Mouse (Mus musculus): ENCODE measurements at regions not wholly inside any gene's neighbourhood (a gene's known extent, or its start where the extent isn't known, plus 50 kb on each side); places are given as distances from the start of the nearest gene placed in this dataset.

DNA sequence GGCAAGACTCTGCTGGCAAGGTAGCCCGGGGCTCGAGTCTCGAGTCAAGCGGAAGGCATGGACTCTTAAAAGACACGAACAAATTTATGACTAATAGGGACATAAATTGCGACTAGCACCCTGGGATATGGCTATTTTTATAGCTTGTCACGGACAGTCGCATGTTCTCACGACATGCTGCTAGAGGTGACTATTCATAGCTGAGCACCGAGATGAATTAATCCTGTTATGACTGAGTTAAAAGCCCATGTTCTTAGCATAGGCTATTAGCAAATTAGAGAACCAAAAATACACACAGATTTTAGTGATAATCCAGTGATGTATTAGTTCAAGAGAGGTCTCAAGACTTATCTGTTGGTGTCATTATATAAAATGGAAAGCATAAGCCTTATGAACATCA lies 539.2 kb downstream of the Gm19410 start:
- H3K36me3 ChIP-seq = no peaks in the 10 kb centered on the region

DNA sequence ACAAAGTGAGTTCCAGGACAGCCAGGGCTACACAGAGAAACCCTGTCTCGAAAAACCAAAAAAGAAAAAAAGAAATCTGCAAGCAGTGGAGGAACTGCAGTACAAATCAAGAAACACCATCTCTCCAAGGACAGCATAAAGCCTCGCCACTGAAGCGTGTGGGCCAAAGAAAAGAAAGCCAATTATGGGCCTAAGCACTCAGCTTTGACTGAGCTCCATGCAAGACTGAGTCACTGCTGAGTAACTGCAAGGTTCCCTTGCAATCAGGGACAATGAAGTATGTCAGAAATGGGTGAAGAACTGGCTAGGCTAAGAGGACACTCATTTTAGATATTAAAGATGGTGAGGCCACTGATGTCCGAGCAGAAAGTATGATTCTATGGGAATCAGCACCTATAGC lies 540.7 kb downstream of the Gm19410 start:
- Histone ChIP-seq H3K27ac (no peak overlapping the region), H3K9ac (no peak overlapping the region), H3K27me3 (no peaks in the 10 kb centered on the region), H3K36me3 (no peaks in the 10 kb centered on the region), H3K9me3 (replicated peaks) (no peaks in the 10 kb centered on the region), H3K4me1 (replicated peaks) (no peaks in the 10 kb centered on the region), H3K4me3 (replicated peaks) (no peak overlapping the region), H3K4me2 (no peak overlapping the region)
- 55% methylated on average over 4 of the region's 4 CpGs for WGBS (ENCODE audit: insufficient replicate concordance)
- DNase-seq (no peak), ATAC-seq (ENCODE audit: low read depth) (no peak)

More for the DNA sequence above, 539.2 kb downstream of the Gm19410 start:
- DNase-seq (no peak), ATAC-seq (ENCODE audit: low read depth) (no peak)
- H3K4me2 ChIP-seq = no peak overlapping the region
- H3K27me3 ChIP-seq = no peaks in the 10 kb centered on the region
- H3K4me3 ChIP-seq (replicated peaks) = no peak overlapping the region
- no peaks in the 10 kb centered on the region for H3K4me1 ChIP-seq (replicated peaks)
- no peak overlapping the region for H3K27ac ChIP-seq
- 86% methylated on average over 10 of the region's 10 CpGs for WGBS (ENCODE audit: insufficient replicate concordance)
- H3K9me3 ChIP-seq (replicated peaks) = no peaks in the 10 kb centered on the region
- no peak overlapping the region for H3K9ac ChIP-seq

DNA sequence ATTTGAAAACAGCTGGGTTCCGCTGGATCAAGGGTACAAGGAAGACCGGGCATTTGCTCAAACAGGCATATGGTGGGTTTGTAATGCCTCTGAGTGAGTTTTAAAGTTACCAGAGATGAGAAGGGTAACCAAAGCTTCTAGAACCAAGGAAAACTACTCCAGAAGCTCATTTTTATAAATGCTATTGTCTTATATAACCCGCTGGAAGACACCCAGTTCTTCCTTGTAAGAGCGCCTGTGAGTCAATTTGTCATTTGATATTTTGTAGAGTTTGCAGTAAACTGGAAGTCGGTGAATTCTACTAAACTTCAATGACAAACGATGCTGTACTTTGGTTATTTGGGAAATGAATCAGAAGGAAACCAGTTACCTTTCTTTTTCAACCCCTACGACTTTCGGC lies 541.9 kb downstream of the Gm19410 start:
- WGBS (ENCODE audit: insufficient replicate concordance) = 74% methylated on average over 8 of the region's 8 CpGs
- Histone ChIP-seq H3K27ac (no peak overlapping the region), H3K36me3 (no peaks in the 10 kb centered on the region), H3K9me3 (replicated peaks) (no peaks in the 10 kb centered on the region), H3K9ac (no peak overlapping the region), H3K4me2 (no peak overlapping the region), H3K4me1 (replicated peaks) (no peaks in the 10 kb centered on the region), H3K4me3 (replicated peaks) (no peak overlapping the region), H3K27me3 (no peaks in the 10 kb centered on the region)
- no peak for ATAC-seq (ENCODE audit: low read depth)
- DNase-seq = no peak

DNA sequence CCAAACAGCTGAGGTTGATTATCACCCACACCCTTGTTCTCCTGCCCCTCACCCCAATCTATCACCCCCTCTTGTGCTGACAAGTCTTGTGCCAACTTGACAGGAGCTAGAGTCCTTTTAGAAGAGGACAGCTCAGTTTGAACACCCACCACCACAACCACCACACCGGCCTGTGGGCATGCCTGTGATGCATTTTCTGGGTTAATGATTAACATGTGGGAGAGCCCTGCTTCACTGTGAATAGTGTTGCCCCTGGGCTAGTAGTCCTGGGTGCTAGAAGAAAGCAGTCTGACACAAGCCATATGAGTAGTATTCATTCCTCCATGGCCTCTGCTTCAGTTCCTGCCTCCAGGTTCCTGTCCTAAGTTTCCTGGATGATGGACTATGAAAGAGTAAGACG lies 542.5 kb downstream of the Gm19410 start:
- ATAC-seq (ENCODE audit: low read depth) = no peak
- Histone ChIP-seq H3K4me3 (replicated peaks) (no peak overlapping the region), H3K36me3 (no peaks in the 10 kb centered on the region), H3K4me2 (no peak overlapping the region), H3K27ac (no peak overlapping the region), H3K9me3 (replicated peaks) (no peaks in the 10 kb centered on the region), H3K4me1 (replicated peaks) (no peaks in the 10 kb centered on the region), H3K27me3 (no peaks in the 10 kb centered on the region), H3K9ac (no peak overlapping the region)
- no peak for DNase-seq
- whole genome bisulfite sequencing (ENCODE audit: insufficient replicate concordance) = 72% methylated on average over 2 of the region's 2 CpGs

DNA sequence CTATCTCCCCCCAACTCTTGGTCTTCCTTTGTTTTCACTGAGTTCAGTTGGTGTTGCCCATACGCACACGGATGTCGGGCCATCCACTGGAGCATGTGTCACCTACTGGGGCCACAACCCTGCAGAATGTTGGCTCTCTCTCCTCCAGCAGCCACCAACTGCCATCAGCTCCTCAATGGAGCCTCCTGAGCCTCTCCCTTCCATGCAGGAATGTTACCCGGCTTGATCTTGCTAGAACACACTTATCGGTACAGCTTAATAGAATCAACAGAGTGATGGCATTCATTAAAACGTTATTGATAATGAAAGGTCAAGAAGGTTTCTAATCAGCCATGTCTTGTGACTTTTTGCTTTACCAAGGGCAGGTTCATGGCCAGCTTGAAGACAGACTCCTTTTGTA lies 543.7 kb downstream of the Gm19410 start:
- Histone ChIP-seq H3K4me3 (replicated peaks) (no peak overlapping the region), H3K9me3 (replicated peaks) (no peaks in the 10 kb centered on the region), H3K4me1 (replicated peaks) (no peaks in the 10 kb centered on the region), H3K9ac (no peak overlapping the region), H3K27ac (no peak overlapping the region), H3K36me3 (no peaks in the 10 kb centered on the region), H3K27me3 (no peaks in the 10 kb centered on the region), H3K4me2 (no peak overlapping the region)
- WGBS (ENCODE audit: insufficient replicate concordance) = 82% methylated on average over 6 of the region's 6 CpGs
- ATAC-seq (ENCODE audit: low read depth) = no peak
- no peak for DNase-seq

DNA sequence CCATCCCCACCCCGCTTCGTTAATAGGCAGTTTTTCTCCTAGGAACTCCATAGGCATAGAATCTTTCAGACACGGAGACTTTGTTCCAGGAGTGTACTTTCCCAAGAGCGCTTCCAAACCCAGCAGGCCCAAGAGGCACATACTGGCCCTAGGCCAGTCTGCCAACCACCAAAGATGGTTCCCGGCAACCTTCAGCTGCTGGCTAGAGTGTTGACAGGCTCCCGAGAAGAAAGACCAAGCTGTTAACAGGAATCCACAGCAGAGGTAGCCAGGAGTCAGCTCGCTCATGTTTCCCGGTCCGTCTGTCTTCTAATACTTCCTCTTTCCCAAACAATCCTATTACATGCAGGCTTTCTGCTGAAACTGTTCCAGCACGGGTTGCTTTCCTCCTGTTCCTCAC lies 544.4 kb downstream of the Gm19410 start:
- Histone ChIP-seq H3K4me2 (no peak overlapping the region), H3K27ac (no peak overlapping the region), H3K4me1 (replicated peaks) (no peaks in the 10 kb centered on the region), H3K4me3 (replicated peaks) (no peak overlapping the region), H3K27me3 (no peaks in the 10 kb centered on the region), H3K9me3 (replicated peaks) (no peaks in the 10 kb centered on the region), H3K9ac (no peak overlapping the region), H3K36me3 (no peaks in the 10 kb centered on the region)
- DNase-seq (no peak), ATAC-seq (ENCODE audit: low read depth) (no peak)
- 67% methylated on average over 10 of the region's 10 CpGs for WGBS (ENCODE audit: insufficient replicate concordance)

DNA sequence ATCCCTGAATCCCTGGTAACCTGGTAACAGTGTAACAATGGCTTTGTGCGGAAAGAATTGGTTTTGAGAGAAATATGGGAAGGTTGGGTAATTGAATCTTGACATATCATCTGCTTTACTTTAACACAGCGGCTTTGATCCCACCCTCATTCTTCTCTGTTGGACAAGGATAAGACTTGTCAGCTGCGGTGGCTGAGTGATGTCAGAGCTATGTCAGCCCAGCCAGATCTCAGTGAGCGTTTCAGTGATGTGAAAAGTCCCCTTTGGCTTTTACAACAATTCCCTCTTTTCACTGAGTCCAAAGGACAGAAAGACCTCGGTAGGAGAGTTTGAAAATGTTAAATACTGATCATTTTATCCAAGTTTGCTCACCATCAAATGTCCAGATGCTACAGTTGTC lies 546.1 kb downstream of the Gm19410 start:
- 62% methylated on average over 5 of the region's 5 CpGs for WGBS (ENCODE audit: insufficient replicate concordance)
- no peak overlapping the region for H3K4me2 ChIP-seq
- no peak overlapping the region for H3K27ac ChIP-seq
- no peak overlapping the region for H3K4me3 ChIP-seq (replicated peaks)
- H3K27me3 ChIP-seq = no peaks in the 10 kb centered on the region
- H3K36me3 ChIP-seq = no peaks in the 10 kb centered on the region
- H3K9ac ChIP-seq = no peak overlapping the region
- DNase-seq = no peak
- H3K9me3 ChIP-seq (replicated peaks) = no peaks in the 10 kb centered on the region
- no peaks in the 10 kb centered on the region for H3K4me1 ChIP-seq (replicated peaks)
- no peak for ATAC-seq (ENCODE audit: low read depth)

DNA sequence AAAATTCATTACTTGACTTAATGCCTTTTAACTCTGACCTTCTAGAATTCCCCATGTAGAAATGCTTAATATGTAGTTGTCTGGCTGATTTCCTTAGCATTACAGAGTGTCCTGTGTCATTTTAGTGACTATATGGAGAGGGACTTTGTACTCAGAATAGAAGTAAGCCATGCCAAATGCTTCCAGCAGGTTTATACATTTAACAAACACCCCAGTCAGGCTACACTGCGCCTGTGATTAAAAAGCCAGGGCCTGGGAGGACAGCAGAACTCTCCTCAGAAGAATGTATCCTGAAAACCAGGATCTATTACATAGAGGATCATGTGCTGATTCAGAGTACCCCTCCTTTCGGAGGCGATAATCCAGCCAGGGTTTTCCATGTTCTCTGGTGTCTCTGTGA lies 547.4 kb downstream of the Gm19410 start:
- Histone ChIP-seq H3K4me1 (replicated peaks) (no peaks in the 10 kb centered on the region), H3K4me3 (replicated peaks) (no peak overlapping the region), H3K27me3 (no peaks in the 10 kb centered on the region), H3K4me2 (no peak overlapping the region), H3K9ac (no peak overlapping the region), H3K27ac (no peak overlapping the region), H3K9me3 (replicated peaks) (no peaks in the 10 kb centered on the region), H3K36me3 (no peaks in the 10 kb centered on the region)
- DNase-seq (no peak), ATAC-seq (ENCODE audit: low read depth) (no peak)
- 73% methylated on average over 3 of the region's 3 CpGs for WGBS (ENCODE audit: insufficient replicate concordance)

DNA sequence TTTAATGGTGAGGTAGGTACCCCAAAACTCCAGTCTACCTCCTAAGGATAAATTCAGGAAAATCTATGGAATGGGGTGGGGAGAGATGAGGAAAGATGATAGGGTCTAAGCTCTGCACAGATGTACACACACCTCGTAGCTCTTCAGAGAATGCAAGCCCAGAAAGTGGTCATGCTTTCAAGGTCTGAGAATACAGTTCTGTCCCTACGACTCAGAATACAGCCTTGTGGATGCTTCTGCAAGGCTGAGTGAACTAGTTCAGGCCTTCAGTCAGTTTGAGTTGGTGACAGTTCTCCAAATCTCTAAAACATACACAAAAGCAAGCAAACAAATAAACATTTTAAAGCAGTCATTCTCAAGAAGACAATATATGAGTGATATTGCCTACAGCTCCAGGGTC lies 552.8 kb downstream of the Gm19410 start:
- H3K9me3 ChIP-seq (replicated peaks) = no peaks in the 10 kb centered on the region
- ATAC-seq (ENCODE audit: low read depth) (no peak), DNase-seq (no peak)
- no peak overlapping the region for H3K4me3 ChIP-seq (replicated peaks)
- WGBS (ENCODE audit: insufficient replicate concordance) = 76% methylated on average over 2 of the region's 2 CpGs
- H3K9ac ChIP-seq = no peak overlapping the region
- no peaks in the 10 kb centered on the region for H3K36me3 ChIP-seq
- no peaks in the 10 kb centered on the region for H3K27me3 ChIP-seq
- peaks cover 6% of the 10 kb centered on the region for H3K4me1 ChIP-seq (replicated peaks)
- H3K27ac ChIP-seq = no peak overlapping the region
- no peak overlapping the region for H3K4me2 ChIP-seq

DNA sequence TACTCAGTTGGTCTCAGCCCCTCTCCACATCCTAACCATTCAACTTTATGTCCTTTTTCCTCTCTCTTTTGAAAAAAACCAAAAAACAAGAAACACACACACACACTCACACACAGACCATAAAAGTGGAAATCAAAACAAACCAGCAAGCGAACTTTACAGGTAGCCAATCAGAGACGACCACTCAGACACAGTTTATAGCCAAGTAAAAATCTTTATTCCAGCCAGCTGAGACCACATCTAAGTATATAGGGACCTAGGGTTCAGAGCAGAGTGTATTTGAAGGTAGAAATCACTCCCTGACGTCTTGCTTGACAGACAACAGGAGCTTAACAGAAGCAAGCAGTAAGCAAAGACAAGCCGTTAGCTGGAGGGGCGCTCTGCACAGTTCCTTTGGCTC lies 553.3 kb downstream of the Gm19410 start:
- Histone ChIP-seq H3K4me1 (replicated peaks) (peaks cover 6% of the 10 kb centered on the region), H3K4me3 (replicated peaks) (no peak overlapping the region), H3K9ac (no peak overlapping the region), H3K4me2 (no peak overlapping the region), H3K9me3 (replicated peaks) (no peaks in the 10 kb centered on the region), H3K27me3 (no peaks in the 10 kb centered on the region), H3K36me3 (no peaks in the 10 kb centered on the region), H3K27ac (no peak overlapping the region)
- ATAC-seq (ENCODE audit: low read depth) = no peak
- 58% methylated on average over 5 of the region's 5 CpGs for WGBS (ENCODE audit: insufficient replicate concordance)
- no peak for DNase-seq

DNA sequence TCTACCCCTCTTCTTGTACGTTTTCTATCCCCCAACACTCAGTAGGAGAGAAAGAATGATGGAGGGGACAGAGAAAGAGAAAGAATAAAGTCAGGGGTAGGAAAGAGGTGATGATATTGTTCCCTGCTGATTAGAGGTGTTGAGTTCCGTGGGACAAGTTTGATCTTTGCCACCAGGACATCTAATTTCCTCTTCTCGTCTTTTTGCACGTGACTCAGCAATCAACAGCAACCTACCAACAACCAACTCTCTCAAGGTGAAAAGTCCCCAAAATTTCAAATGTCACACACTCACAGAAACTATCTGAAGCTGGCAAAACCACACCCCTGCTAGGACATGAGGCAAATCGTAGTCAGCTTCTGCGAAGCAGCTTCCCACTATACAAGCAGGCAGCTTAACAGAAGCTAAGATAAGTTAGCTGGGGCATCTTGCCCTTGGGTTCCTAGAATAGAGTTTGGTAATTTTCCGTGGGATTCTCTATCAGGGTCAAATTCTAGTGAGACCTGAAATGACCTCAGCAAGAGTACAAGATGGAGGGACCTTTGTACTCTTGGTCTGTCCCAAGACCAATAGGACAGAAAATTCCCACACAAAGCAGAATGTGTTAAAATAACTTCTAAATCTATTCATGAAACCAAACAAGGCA lies 553.8 kb downstream of the Gm19410 start:
- ATAC-seq (ENCODE audit: low read depth) (no peak), DNase-seq (no peak)
- Histone ChIP-seq H3K27ac (no peak overlapping the region), H3K27me3 (no peaks in the 10 kb centered on the region), H3K36me3 (no peaks in the 10 kb centered on the region), H3K4me1 (replicated peaks) (peaks cover 6% of the 10 kb centered on the region), H3K4me3 (replicated peaks) (no peak overlapping the region), H3K4me2 (no peak overlapping the region), H3K9me3 (replicated peaks) (no peaks in the 10 kb centered on the region), H3K9ac (no peak overlapping the region)
- 22% methylated on average over 7 of the region's 7 CpGs for WGBS (ENCODE audit: insufficient replicate concordance)

DNA sequence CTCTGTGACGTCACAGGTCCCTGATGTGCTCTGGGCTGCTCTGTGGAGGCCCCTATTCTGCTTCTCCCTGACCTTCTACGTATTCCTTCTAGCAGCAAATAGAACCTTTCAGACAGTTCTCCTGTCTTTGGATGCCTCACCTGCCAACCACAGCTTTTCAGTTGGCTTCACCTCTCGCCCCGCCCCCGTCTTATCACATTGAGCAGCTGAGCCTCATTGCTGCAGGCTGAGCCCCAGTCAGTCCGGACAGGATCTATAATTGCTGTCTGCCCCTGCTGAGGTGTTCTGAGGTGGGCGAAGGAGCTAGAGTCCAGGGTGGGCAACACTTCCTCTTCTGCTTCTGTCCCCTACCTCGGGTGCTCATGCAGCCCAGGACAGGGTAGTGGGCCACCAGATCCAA lies 556.5 kb downstream of the Gm19410 start:
- ATAC-seq (ENCODE audit: low read depth) (peak; percentile 53), DNase-seq (no peak)
- H3K4me2 ChIP-seq = no peak overlapping the region
- H3K36me3 ChIP-seq = no peaks in the 10 kb centered on the region
- H3K4me3 ChIP-seq (replicated peaks) = no peak overlapping the region
- H3K9ac ChIP-seq = no peak overlapping the region
- H3K4me1 ChIP-seq (replicated peaks) = peaks cover 6% of the 10 kb centered on the region
- 49% methylated on average over 8 of the region's 8 CpGs for WGBS (ENCODE audit: insufficient replicate concordance)
- H3K27me3 ChIP-seq = no peaks in the 10 kb centered on the region
- no peaks in the 10 kb centered on the region for H3K9me3 ChIP-seq (replicated peaks)
- no peak overlapping the region for H3K27ac ChIP-seq

Data from liver, embryonic 13.5 days (tissue).